Mouse (Mus musculus): ENCODE results near the gene Pomp. TPM values are rescaled to one million over a fixed set of nuclear protein-coding genes. Genes with fewer than 3 reads are reported as not detected.

The Pomp gene
- polyA plus RNA-seq, 1 experiment from 2014 or later: 392 TPM

GRCm38 (mm10) chr5:147850194-147850593 lies 10.1 kb upstream of the Pomp start:
- ATAC-seq (no peak), DNase-seq (ENCODE audit: low read depth, low spot score) (no peak)
- H3K27me3 ChIP-seq: no peaks in the 10 kb centered on the region
- in situ Hi-C loops (cut with MboI; ENCODE audit: low pct_unique_long_range_greater_than_20kb): no loop called here
- TF ChIP-seq CTCF (IDR thresholded peaks at IDR 0.05): no peak
- CTCF ChIA-PET: interaction anchor here (1.2 kb wide), 1 partner anchor 15 kb away, joined by 3 read pairs; no protein-coding TSS in a partner anchor
- POLR2A ChIA-PET: no interaction called here

GRCm38 (mm10) chr5:147860076-147860448 lies 199 bp upstream of the Pomp start:
- in situ Hi-C loops (cut with MboI; ENCODE audit: low pct_unique_long_range_greater_than_20kb): no loop called here
- CTCF ChIA-PET: interaction anchor here (1.3 to 1.6 kb wide), 2 partner anchors 8 to 32 kb away, joined by 4 to 5 read pairs; no protein-coding TSS in a partner anchor
- no peaks in the 10 kb centered on the region for H3K27me3 ChIP-seq
- ATAC-seq: peak; percentile 44
- DNase-seq (ENCODE audit: low read depth, low spot score): peak; percentile 44
- POLR2A ChIA-PET: interaction anchor here (1.1 kb wide), 1 partner anchor 14 kb away, joined by 3 read pairs; no protein-coding TSS in a partner anchor
- TF ChIP-seq CTCF (IDR thresholded peaks at IDR 0.05): no peak

- in situ Hi-C loops (cut with MboI; ENCODE audit: low pct_unique_long_range_greater_than_20kb): no loop called here
- ATAC-seq: no peak
- no peaks in the 10 kb centered on the region for H3K27me3 ChIP-seq
- ChIA-PET POLR2A (interaction anchor here (0.7 kb wide), 1 partner anchor 25 kb away, joined by 3 read pairs; no protein-coding TSS in a partner anchor), CTCF (interaction anchor here (0.7 to 0.9 kb wide), 3 partner anchors 8 to 23 kb away, joined by 3 to 5 read pairs (median 3); partner anchors contain the start of gene Pomp)
- TF ChIP-seq CTCF (IDR thresholded peaks at IDR 0.05): no peak
- no peak for DNase-seq (ENCODE audit: low read depth, low spot score)
Observed at GRCm38 (mm10) chr5:147868674-147869073, 8.4 kb downstream of the Pomp start.

- H3K27me3 ChIP-seq: no peaks in the 10 kb centered on the region
- no peak for TF ChIP-seq CTCF (IDR thresholded peaks at IDR 0.05)
- in situ Hi-C loops (cut with MboI; ENCODE audit: low pct_unique_long_range_greater_than_20kb): no loop called here
- no peak for DNase-seq (ENCODE audit: low read depth, low spot score)
- CTCF ChIA-PET: interaction anchor here (0.6 to 1.2 kb wide), 3 partner anchors 11 to 1083 kb away, joined by 3 read pairs; no protein-coding TSS in a partner anchor
- no peak for ATAC-seq
- POLR2A ChIA-PET: interaction anchor here (0.5 kb wide), 1 partner anchor 11 kb away, joined by 4 read pairs; no protein-coding TSS in a partner anchor
Observed at GRCm38 (mm10) chr5:147869568-147869967, 9.3 kb downstream of the Pomp start.

- ATAC-seq (no peak), DNase-seq (ENCODE audit: low read depth, low spot score) (no peak)
- no peaks in the 10 kb centered on the region for H3K27me3 ChIP-seq
- TF ChIP-seq CTCF (IDR thresholded peaks at IDR 0.05): no peak
- in situ Hi-C loops (cut with MboI; ENCODE audit: low pct_unique_long_range_greater_than_20kb): no loop called here
- CTCF ChIA-PET: interaction anchor here (0.8 to 1.3 kb wide), 3 partner anchors 10 to 24 kb away, joined by 3 read pairs; partner anchors contain the start of gene Slc46a3
- POLR2A ChIA-PET: interaction anchor here (0.5 to 0.7 kb wide), 2 partner anchors 12 to 24 kb away, joined by 3 to 4 read pairs; no protein-coding TSS in a partner anchor
Observed at GRCm38 (mm10) chr5:147870296-147870695, 10.0 kb downstream of the Pomp start.

- CTCF ChIA-PET: interaction anchor here (1.3 to 1.5 kb wide), 2 partner anchors 13 to 23 kb away, joined by 3 to 4 read pairs; partner anchors contain the start of gene Slc46a3
- TF ChIP-seq CTCF (IDR thresholded peaks at IDR 0.05): no peak
- H3K27me3 ChIP-seq: no peaks in the 10 kb centered on the region
- in situ Hi-C loops (cut with MboI; ENCODE audit: low pct_unique_long_range_greater_than_20kb): no loop called here
- DNase-seq (ENCODE audit: low read depth, low spot score) (no peak), ATAC-seq (peak; percentile 45)
- POLR2A ChIA-PET: interaction anchor here (0.7 kb wide), 1 partner anchor 23 kb away, joined by 3 read pairs; no protein-coding TSS in a partner anchor
Observed at GRCm38 (mm10) chr5:147871091-147871820, 11.0 kb downstream of the Pomp start.

- no peaks in the 10 kb centered on the region for H3K27me3 ChIP-seq
- CTCF ChIA-PET: interaction anchor here (1.3 to 1.5 kb wide), 3 partner anchors 10 to 156 kb away, joined by 3 to 5 read pairs (median 4); no protein-coding TSS in a partner anchor
- DNase-seq (ENCODE audit: low read depth, low spot score): no peak
- in situ Hi-C loops (cut with MboI; ENCODE audit: low pct_unique_long_range_greater_than_20kb): no loop called here
- no peak for TF ChIP-seq CTCF (IDR thresholded peaks at IDR 0.05)
- no peak for ATAC-seq
- POLR2A ChIA-PET: interaction anchor here (1.1 to 1.2 kb wide), 2 partner anchors 12 to 14 kb away, joined by 3 read pairs; partner anchors contain the start of gene Pomp
Observed at GRCm38 (mm10) chr5:147874491-147875065, 14.3 kb downstream of the Pomp start.

- in situ Hi-C loops (cut with MboI; ENCODE audit: low pct_unique_long_range_greater_than_20kb): no loop called here
- DNase-seq (ENCODE audit: low read depth, low spot score) (no peak), ATAC-seq (no peak)
- no peak for TF ChIP-seq CTCF (IDR thresholded peaks at IDR 0.05)
- H3K27me3 ChIP-seq: no peaks in the 10 kb centered on the region
- CTCF ChIA-PET: interaction anchor here (1.1 to 1.5 kb wide), 2 partner anchors 12 to 19 kb away, joined by 3 to 4 read pairs; no protein-coding TSS in a partner anchor
- POLR2A ChIA-PET: interaction anchor here (1.1 kb wide), 1 partner anchor 11 kb away, joined by 3 read pairs; no protein-coding TSS in a partner anchor
Observed at GRCm38 (mm10) chr5:147875210-147875609, 14.9 kb downstream of the Pomp start.

GRCm38 (mm10) chr5:147877520-147877919 lies 17.3 kb downstream of the Pomp start:
- in situ Hi-C loops (cut with MboI; ENCODE audit: low pct_unique_long_range_greater_than_20kb): no loop called here
- H3K27me3 ChIP-seq: no peaks in the 10 kb centered on the region
- no peak for ATAC-seq
- no peak for DNase-seq (ENCODE audit: low read depth, low spot score)
- POLR2A ChIA-PET: no interaction called here
- CTCF ChIA-PET: interaction anchor here (0.8 to 1.8 kb wide), 4 partner anchors 12 to 33 kb away, joined by 3 to 8 read pairs (median 4); partner anchors contain the start of gene Slc46a3
- TF ChIP-seq CTCF (IDR thresholded peaks at IDR 0.05): peak; percentile 64

GRCm38 (mm10) chr5:147879971-147880682 lies 19.9 kb downstream of the Pomp start:
- no peaks in the 10 kb centered on the region for H3K27me3 ChIP-seq
- ChIA-PET POLR2A (no interaction called here), CTCF (interaction anchor here (0.9 to 1.1 kb wide), 2 partner anchors 10 to 12 kb away, joined by 3 read pairs; no protein-coding TSS in a partner anchor)
- ATAC-seq (no peak), DNase-seq (ENCODE audit: low read depth, low spot score) (no peak)
- in situ Hi-C loops (cut with MboI; ENCODE audit: low pct_unique_long_range_greater_than_20kb): no loop called here
- no peak for TF ChIP-seq CTCF (IDR thresholded peaks at IDR 0.05)

Data from Patski (cell line).